Mouse (Mus musculus): ENCODE results near the gene Psenen. TPM values are rescaled to one million over a fixed set of nuclear protein-coding genes. Genes with fewer than 3 reads are reported as not detected.

Psenen gene
- polyA plus RNA-seq, 2 experiments, result 55.8 to 59.1 TPM

DNA sequence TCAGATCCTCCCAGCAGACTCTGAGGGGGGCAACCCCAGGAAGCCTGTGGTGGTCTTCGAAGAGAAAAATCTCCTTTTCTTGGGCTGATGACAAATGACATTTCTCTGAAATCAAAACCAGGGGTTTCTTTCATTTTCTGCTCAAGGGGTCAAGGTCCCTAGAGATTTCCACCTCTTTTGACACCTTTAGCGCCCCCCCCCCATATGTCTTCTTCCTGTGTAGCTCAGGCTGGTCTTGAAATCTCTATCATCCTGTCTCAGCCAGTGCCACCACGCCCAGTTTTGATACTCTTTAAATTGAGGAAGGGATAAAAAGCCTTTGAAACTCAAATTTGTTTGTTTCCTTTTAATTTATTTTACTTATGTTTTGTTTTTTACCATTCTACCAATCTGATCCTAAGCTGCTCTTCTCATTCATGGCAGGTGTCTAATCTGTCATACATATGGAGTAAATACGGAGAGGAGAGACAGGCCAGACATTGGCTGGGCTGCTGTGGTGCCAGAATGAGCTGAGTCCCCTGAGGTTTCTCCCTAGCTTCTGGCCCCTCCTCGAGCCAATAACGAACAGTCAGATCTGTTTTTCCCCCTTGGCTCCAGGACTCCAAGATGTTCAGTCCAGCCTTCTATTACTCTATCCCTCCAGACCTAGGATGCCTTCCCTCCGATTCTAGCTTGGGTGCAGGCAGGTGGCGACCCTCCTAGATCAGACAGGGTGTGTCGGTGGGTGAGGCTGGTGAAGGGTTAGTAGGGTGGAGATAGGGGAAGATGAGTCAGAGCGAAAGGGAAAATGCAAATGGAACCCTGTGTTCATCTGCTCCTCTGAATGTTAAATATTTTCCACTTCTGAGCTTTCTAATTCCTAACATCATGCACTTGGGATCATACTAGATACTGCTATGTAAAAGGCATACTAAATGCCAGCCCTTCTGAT is 30.4 kb upstream of the Psenen start:
- Histone ChIP-seq H3K27me3 (ENCODE audit: control insufficient read depth, insufficient read depth, low read length) (no peaks in the 10 kb centered on the region), H3K4me1 (replicated peaks; ENCODE audit: control insufficient read depth in 2 of 2, insufficient read depth in 2 of 2, low read length in 1 of 2) (peaks cover 10 to 19% of the 10 kb centered on the region in 2 experiments; a peak in 3 of 4 replicates), H3K4me2 (ENCODE audit: low read depth) (no peak overlapping the region), H3K9ac (replicated peaks) (no peak overlapping the region; the same call in 1 of the 2 replicates), H3K9me3 (ENCODE audit: control insufficient read depth, low read length) (no peaks in the 10 kb centered on the region), H3K27ac (no peak overlapping the region), H3K36me3 (replicated peaks; ENCODE audit: control insufficient read depth, insufficient read depth, low read depth) (no peaks in the 10 kb centered on the region), H3K4me3 (ENCODE audit: insufficient read depth in 1 of 2, low read depth in 2 of 2, low read length in 2 of 2) (no peak overlapping the region)
- DNase-seq (ENCODE audit: low read depth in 3 of 3, low spot score in 3 of 3) (no peak), ATAC-seq (ENCODE audit: insufficient read depth) (no peak)
- WGBS (ENCODE audit: insufficient replicate concordance), result 48% methylated on average over 10 of the region's 10 CpGs
- TF ChIP-seq EP300 (IDR thresholded peaks at IDR 0.05; ENCODE audit: low read depth) (no peak), CTCF (IDR thresholded peaks at IDR 0.05; ENCODE audit: low read depth) (no peak)

DNA sequence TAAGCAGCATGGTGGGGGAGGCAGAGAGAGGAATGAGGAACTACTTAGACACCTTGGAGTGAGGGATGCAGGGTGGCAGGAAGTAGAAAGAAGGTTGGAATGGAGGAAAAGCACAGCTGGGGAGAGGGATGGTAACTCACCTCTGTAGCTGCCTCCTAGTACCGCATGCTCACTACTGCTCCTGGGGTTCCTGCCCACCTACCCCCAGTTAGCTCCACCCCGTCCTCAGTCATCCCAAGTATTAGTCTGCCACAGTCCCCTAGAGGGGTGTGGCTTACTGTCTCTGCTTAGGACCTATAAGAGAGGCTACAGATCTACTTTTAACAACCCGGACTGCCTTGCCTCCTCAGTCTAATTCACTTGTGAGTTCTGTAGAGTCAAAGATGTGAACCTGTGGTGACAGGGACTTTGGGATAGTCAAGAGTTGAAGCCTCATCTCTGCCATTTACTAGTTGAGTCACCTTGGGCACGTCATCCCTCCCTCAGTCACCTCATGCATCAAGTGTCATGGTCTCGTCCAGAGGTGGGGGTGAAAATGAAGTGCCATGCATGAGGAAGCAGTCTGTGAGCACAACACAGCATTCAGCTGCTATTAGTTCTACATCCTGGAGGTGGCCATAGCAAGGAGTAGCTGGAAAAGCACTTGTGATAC is 29.5 kb upstream of the Psenen start:
- no peaks in the 10 kb centered on the region for H3K9me3 ChIP-seq (ENCODE audit: control insufficient read depth, low read length)
- H3K27ac ChIP-seq, result no peak overlapping the region
- H3K4me1 ChIP-seq (replicated peaks; ENCODE audit: control insufficient read depth in 2 of 2, insufficient read depth in 2 of 2, low read length in 1 of 2), result peaks cover 10 to 19% of the 10 kb centered on the region in 2 experiments; a peak in 3 of 4 replicates
- no peak for ATAC-seq (ENCODE audit: insufficient read depth)
- DNase-seq (ENCODE audit: low read depth in 3 of 3, low spot score in 3 of 3), result no peak
- no peak overlapping the region for H3K9ac ChIP-seq (replicated peaks)
- H3K27me3 ChIP-seq (ENCODE audit: control insufficient read depth, insufficient read depth, low read length), result no peaks in the 10 kb centered on the region
- 40% methylated on average over 5 of the region's 5 CpGs for WGBS (ENCODE audit: insufficient replicate concordance)
- H3K36me3 ChIP-seq (replicated peaks; ENCODE audit: control insufficient read depth, insufficient read depth, low read depth), result no peaks in the 10 kb centered on the region
- no peak overlapping the region for H3K4me3 ChIP-seq (ENCODE audit: insufficient read depth in 1 of 2, low read depth in 2 of 2, low read length in 2 of 2)
- TF ChIP-seq EP300 (IDR thresholded peaks at IDR 0.05; ENCODE audit: low read depth) (no peak), CTCF (IDR thresholded peaks at IDR 0.05; ENCODE audit: low read depth) (no peak)
- no peak overlapping the region for H3K4me2 ChIP-seq (ENCODE audit: low read depth)

DNA sequence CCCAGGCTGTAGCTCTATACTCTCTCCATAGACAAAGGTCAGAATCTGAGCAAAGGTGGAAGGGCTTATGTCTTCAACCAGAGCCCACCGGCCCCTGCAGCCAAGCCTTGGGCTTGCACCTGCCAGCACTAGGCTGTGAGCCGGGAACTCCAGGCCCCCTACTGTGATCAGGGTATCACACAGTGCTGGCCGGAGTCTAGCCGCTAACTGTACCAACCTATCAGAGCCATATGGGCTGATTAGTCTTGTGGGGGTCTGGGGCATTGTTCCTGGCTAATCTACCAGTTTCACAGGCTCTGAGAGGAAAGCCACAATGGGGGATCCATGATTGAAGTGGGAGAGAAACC is 28.2 kb upstream of the Psenen start:
- Histone ChIP-seq H3K36me3 (replicated peaks; ENCODE audit: control insufficient read depth, insufficient read depth, low read depth) (peaks cover 1% of the 10 kb centered on the region), H3K27ac (no peak overlapping the region), H3K9ac (replicated peaks) (no peak overlapping the region), H3K4me3 (ENCODE audit: insufficient read depth in 1 of 2, low read depth in 2 of 2, low read length in 2 of 2) (no peak overlapping the region), H3K4me1 (replicated peaks; ENCODE audit: control insufficient read depth in 2 of 2, insufficient read depth in 2 of 2, low read length in 1 of 2) (peaks cover 10 to 25% of the 10 kb centered on the region in 2 experiments), H3K4me2 (ENCODE audit: low read depth) (no peak overlapping the region), H3K9me3 (ENCODE audit: control insufficient read depth, low read length) (no peaks in the 10 kb centered on the region), H3K27me3 (ENCODE audit: control insufficient read depth, insufficient read depth, low read length) (no peaks in the 10 kb centered on the region)
- TF ChIP-seq CTCF (IDR thresholded peaks at IDR 0.05; ENCODE audit: low read depth) (no peak), EP300 (IDR thresholded peaks at IDR 0.05; ENCODE audit: low read depth) (no peak)
- DNase-seq (ENCODE audit: low read depth in 3 of 3, low spot score in 3 of 3) (no peak), ATAC-seq (ENCODE audit: insufficient read depth) (no peak)
- 56% methylated on average over 4 of the region's 4 CpGs for WGBS (ENCODE audit: insufficient replicate concordance)

DNA sequence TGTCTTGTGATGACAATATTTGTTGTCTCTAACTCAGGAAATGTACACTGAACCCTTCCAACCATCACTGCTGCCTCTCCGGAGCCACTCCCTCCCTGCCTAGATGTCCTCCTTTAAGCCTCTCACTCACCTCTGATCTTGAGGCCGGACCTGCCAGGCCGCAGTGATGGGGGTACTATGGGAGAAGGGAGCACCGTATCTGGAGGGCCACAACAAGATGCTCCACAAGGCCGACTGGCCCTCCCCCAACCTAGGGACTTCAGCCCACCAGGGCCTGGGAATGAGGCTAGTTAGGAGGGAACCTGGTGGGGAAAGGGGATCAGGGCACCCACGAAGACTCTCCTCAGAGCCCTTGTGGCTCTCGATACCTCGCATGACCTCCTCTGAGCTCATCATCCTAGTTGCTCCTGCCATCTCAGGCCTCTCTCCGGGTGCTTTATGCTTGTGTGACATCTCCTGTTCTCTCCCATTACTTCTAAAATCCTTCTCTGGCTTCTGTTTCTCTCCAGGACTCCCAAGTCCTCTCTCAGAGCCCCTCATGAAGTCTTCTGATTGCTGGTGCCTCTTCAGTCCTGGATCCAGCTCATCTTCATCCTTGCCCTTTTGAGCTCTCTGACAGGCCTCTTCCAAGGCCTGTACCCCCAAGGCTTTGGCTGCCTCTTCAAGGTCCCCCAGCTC is 27.6 kb upstream of the Psenen start:
- Histone ChIP-seq H3K9me3 (ENCODE audit: control insufficient read depth, low read length) (no peaks in the 10 kb centered on the region), H3K4me2 (ENCODE audit: low read depth) (no peak overlapping the region), H3K36me3 (replicated peaks; ENCODE audit: control insufficient read depth, insufficient read depth, low read depth) (peaks cover 6% of the 10 kb centered on the region), H3K27ac (no peak overlapping the region), H3K4me1 (replicated peaks; ENCODE audit: control insufficient read depth in 2 of 2, insufficient read depth in 2 of 2, low read length in 1 of 2) (peaks cover 10 to 25% of the 10 kb centered on the region in 2 experiments), H3K4me3 (ENCODE audit: insufficient read depth in 1 of 2, low read depth in 2 of 2, low read length in 2 of 2) (no peak overlapping the region), H3K27me3 (ENCODE audit: control insufficient read depth, insufficient read depth, low read length) (no peaks in the 10 kb centered on the region), H3K9ac (replicated peaks) (no peak overlapping the region)
- no peak for TF ChIP-seq EP300 (IDR thresholded peaks at IDR 0.05; ENCODE audit: low read depth)
- TF ChIP-seq CTCF (IDR thresholded peaks at IDR 0.05; ENCODE audit: low read depth), result no peak
- DNase-seq (ENCODE audit: low read depth in 3 of 3, low spot score in 3 of 3) (no peak), ATAC-seq (ENCODE audit: insufficient read depth) (no peak)
- 76% methylated on average over 9 of the region's 9 CpGs for WGBS (ENCODE audit: insufficient replicate concordance)

All from liver, embryonic 14.5 days (tissue).